Mouse (Mus musculus) ES-E14 (cell line): ENCODE results near the gene Rdh16. TPM values are rescaled to one million over a fixed set of nuclear protein-coding genes. Genes with fewer than 3 reads are reported as not detected.
A peak's percentile ranks its signal among the peaks of the same experiment; 100 is the strongest.

Experiments
- DNase-seq: peaks from one replicate; pipeline ENCODE4 v3.0.0-alpha.2; 2013; ENCODE audit warnings: low read depth, low spot score
- H3K27ac ChIP-seq: 2 replicates; pipeline ENCODE4 v1.5.1; 2012; ENCODE audit warnings: low read depth, mild to moderate bottlenecking, low read length, moderate library complexity, mixed read lengths; ENCODE audit not compliant: poor library complexity, insufficient read depth, severe bottlenecking
- H3K36me3 ChIP-seq: 2 replicates; pipeline ENCODE4 v1.6.1; 2012; ENCODE audit warnings: mild to moderate bottlenecking, low read length, moderate library complexity, mixed read lengths; ENCODE audit not compliant: control insufficient read depth, poor library complexity, insufficient read depth, severe bottlenecking
- H3K4me1 ChIP-seq, 2 experiments: fragments of 150-350 bp in 1 of 2; sonication (generic) in 1 of 2; 2 replicates each; pipeline ENCODE4 v1.6.1; 2012; ENCODE audit warnings: low read length in 2 of 2, mild to moderate bottlenecking in 1 of 2, mixed read lengths in 1 of 2; ENCODE audit not compliant: control insufficient read depth in 2 of 2, insufficient read depth in 2 of 2, poor library complexity in 1 of 2
- H3K4me3 ChIP-seq, 2 experiments: fragments of 150-350 bp in 1 of 2; sonication (generic) in 1 of 2; 2 replicates each; pipeline ENCODE4 v1.5.1; 2012; ENCODE audit warnings: low read length in 2 of 2, low read depth in 1 of 2, mild to moderate bottlenecking in 1 of 2, mixed read lengths in 1 of 2; ENCODE audit not compliant: insufficient read depth in 1 of 2, poor library complexity in 1 of 2, severe bottlenecking in 1 of 2
- H3K9ac ChIP-seq: 2 replicates; pipeline ENCODE4 v1.6.1; 2012; ENCODE audit warnings: low read depth, mild to moderate bottlenecking, low read length, mixed read lengths; ENCODE audit not compliant: poor library complexity, insufficient read depth, severe bottlenecking
- H3K9me3 ChIP-seq: fragments of 150-350 bp; sonication (generic); 2 replicates; pipeline ENCODE4 v1.6.1; 2012; ENCODE audit warnings: low read depth, mild to moderate bottlenecking, low read length; ENCODE audit not compliant: control insufficient read depth, insufficient read depth
- CHD2 ChIP-seq: IDR thresholded peaks from 2 replicates; pipeline ENCODE4 v1.6.1; 2014; ENCODE audit warnings: mild to moderate bottlenecking, low read depth, low read length, inconsistent platforms
- HCFC1 ChIP-seq: IDR thresholded peaks from 2 replicates; pipeline ENCODE4 v1.6.1; 2012; ENCODE audit warnings: low read length, inconsistent platforms, borderline replicate concordance; ENCODE audit not compliant: insufficient read depth
- MAFK ChIP-seq: IDR thresholded peaks from 2 replicates; pipeline ENCODE4 v1.6.1; 2014; ENCODE audit warnings: mild to moderate bottlenecking, low read depth, low read length, inconsistent platforms; ENCODE audit not compliant: insufficient read depth
- ZC3H11A ChIP-seq: IDR thresholded peaks from 2 replicates; pipeline ENCODE4 v1.6.1; 2012; ENCODE audit warnings: low read depth, mild to moderate bottlenecking, inconsistent platforms, low read length, borderline replicate concordance
- ZNF384 ChIP-seq: IDR thresholded peaks from 2 replicates; pipeline ENCODE4 v1.6.1; 2012; ENCODE audit warnings: low read depth, low read length, inconsistent platforms
- in situ Hi-C, 2 experiments: fragments of 600-800 bp; cut with MboI; formaldehyde crosslinking; loops; one replicate each; pipeline ENCODE4 v1.15.1; 2025; ENCODE audit warnings: low sequenced_read_pairs in 2 of 2, inconsistent platforms in 1 of 2; ENCODE audit not compliant: unreplicated experiment in 2 of 2
- total RNA-seq: library from RNA; depleted of rRNA; stranded (reverse); fragments of 300-350 nt; gene quantifications from 2 replicates; pipeline ENCODE4 v1.2.3, GENCODE M21; 2012

The Rdh16 gene
- total RNA-seq, 1 experiment = 0.09 TPM

- H3K36me3 ChIP-seq = no peaks in the 10 kb centered on the region
- DNase-seq = no peak
- no peak overlapping the region; the same call in 1 of the 2 replicates for H3K9ac ChIP-seq
- no peak overlapping the region for H3K27ac ChIP-seq
- peaks cover 7 to 18% of the 10 kb centered on the region in 2 experiments for H3K4me1 ChIP-seq
- no peak overlapping the region for H3K4me3 ChIP-seq
- in situ Hi-C loops = no loop called here
- no peak for TF ChIP-seq HCFC1
- TF ChIP-seq CHD2 = no peak
- TF ChIP-seq ZNF384 = no peak
- no peak for TF ChIP-seq MAFK
- TF ChIP-seq ZC3H11A = no peak
- no peaks in the 10 kb centered on the region for H3K9me3 ChIP-seq
Measured at GRCm38 (mm10) chr10:127878262-127879057, 77.5 kb downstream of the Rdh16 start.

- H3K4me1 ChIP-seq = peaks cover 7 to 19% of the 10 kb centered on the region in 2 experiments
- H3K27ac ChIP-seq = no peak overlapping the region
- DNase-seq = no peak
- TF ChIP-seq MAFK (no peak), ZNF384 (no peak), CHD2 (no peak), HCFC1 (no peak), ZC3H11A (no peak)
- peak overlapping the region in 1 of 2 experiments; percentile 35; a peak in 2 of 4 replicates for H3K4me3 ChIP-seq
- no peaks in the 10 kb centered on the region for H3K9me3 ChIP-seq
- H3K9ac ChIP-seq = peak overlapping the region; percentile 43; the same call in 1 of the 2 replicates
- in situ Hi-C loops = no loop called here
- H3K36me3 ChIP-seq = no peaks in the 10 kb centered on the region
Measured at GRCm38 (mm10) chr10:127879155-127879688, 78.3 kb downstream of the Rdh16 start.

GRCm38 (mm10) chr10:127881041-127881440 is 80.1 kb downstream of the Rdh16 start:
- Histone ChIP-seq H3K36me3 (no peaks in the 10 kb centered on the region), H3K9ac (no peak overlapping the region), H3K4me3 (no peak overlapping the region), H3K9me3 (no peaks in the 10 kb centered on the region), H3K27ac (no peak overlapping the region), H3K4me1 (peaks cover 7 to 20% of the 10 kb centered on the region in 2 experiments)
- no peak for DNase-seq
- no peak for TF ChIP-seq ZNF384
- TF ChIP-seq MAFK = no peak
- no peak for TF ChIP-seq HCFC1
- no peak for TF ChIP-seq CHD2
- no peak for TF ChIP-seq ZC3H11A
- in situ Hi-C loops = no loop called here

GRCm38 (mm10) chr10:127886551-127886950 is 85.6 kb downstream of the Rdh16 start:
- H3K36me3 ChIP-seq = no peaks in the 10 kb centered on the region
- H3K4me1 ChIP-seq = peaks cover 0 to 4% of the 10 kb centered on the region in 2 experiments; a peak in 2 of 4 replicates
- H3K27ac ChIP-seq = no peak overlapping the region
- no peak overlapping the region for H3K4me3 ChIP-seq
- no peak for TF ChIP-seq HCFC1
- no peak for TF ChIP-seq MAFK
- TF ChIP-seq ZNF384 = no peak
- TF ChIP-seq ZC3H11A = no peak
- no peak for TF ChIP-seq CHD2
- DNase-seq = no peak
- H3K9ac ChIP-seq = no peak overlapping the region
- H3K9me3 ChIP-seq = no peaks in the 10 kb centered on the region
- in situ Hi-C loops = no loop called here
